Mouse (Mus musculus) thymus, adult 2 months (tissue): ENCODE data around the gene Rbak. TPM values are rescaled to one million over a fixed set of nuclear protein-coding genes. Genes with fewer than 3 reads are reported as not detected.
"Not testable (repeated sequence)": the region's sequence is repeated elsewhere in the genome, so short reads cannot be mapped to it uniquely, and the experiment has no call there.

ENCODE experiments used
- DNase-seq: peaks from one replicate; pipeline ENCODE4 v3.0.0; 2021
- H3K27ac ChIP-seq: fragments of 200-500 bp; 2 replicates; pipeline ENCODE4 v1.5.1; 2012; ENCODE audit warnings: low read length, control low read depth; ENCODE audit not compliant: control insufficient read depth, insufficient read depth
- H3K27me3 ChIP-seq: fragments of 200-500 bp; 2 replicates; pipeline ENCODE4 v1.6.1; 2012; ENCODE audit warnings: mild to moderate bottlenecking, low read length, moderate library complexity, mixed read lengths; ENCODE audit not compliant: control insufficient read depth, insufficient read depth
- H3K36me3 ChIP-seq: fragments of 200-500 bp; 2 replicates; pipeline ENCODE4 v1.6.1; 2012; ENCODE audit warnings: mild to moderate bottlenecking, low read length, moderate library complexity; ENCODE audit not compliant: control insufficient read depth, insufficient read depth
- H3K4me1 ChIP-seq: fragments of 200-500 bp; replicated peaks from 2 replicates; pipeline ENCODE4 v1.6.1; 2012; ENCODE audit warnings: low read length; ENCODE audit not compliant: control insufficient read depth, insufficient read depth
- H3K4me3 ChIP-seq: fragments of 200-500 bp; 2 replicates; pipeline ENCODE4 v1.5.1; 2012; ENCODE audit warnings: mild to moderate bottlenecking, low read length, control low read depth, moderate library complexity; ENCODE audit not compliant: control insufficient read depth, insufficient read depth
- CTCF ChIP-seq: fragments of 200-500 bp; IDR thresholded peaks from 2 replicates; pipeline ENCODE4 v1.5.1; 2012; ENCODE audit warnings: mild to moderate bottlenecking, control low read depth, low read length, moderate library complexity, borderline replicate concordance; ENCODE audit not compliant: control insufficient read depth, poor library complexity, insufficient read depth; ENCODE audit errors: extremely low read depth
- POLR2A ChIP-seq: fragments of 200-500 bp; IDR thresholded peaks from 2 replicates; pipeline ENCODE4 v1.6.1; 2012; ENCODE audit warnings: mild to moderate bottlenecking, low read length, control low read depth, moderate library complexity; ENCODE audit not compliant: control insufficient read depth, poor library complexity, insufficient read depth; ENCODE audit errors: extremely low read depth
- WGBS: fragments of 180-500 bp; shearing (Covaris S2); methylation state at CpG from one replicate; pipeline ENCODE4 v1.1.7; 2018; 5-methylcytosine and 5-hydroxymethylcytosine counted together
- polyA plus RNA-seq: library from polyadenylated mRNA; depleted of rRNA; stranded (reverse); fragments of >200 nt; gene quantifications from 2 replicates; pipeline ENCODE4 v1.2.3, GENCODE M21; 2012

Rbak gene
- polyA plus RNA-seq, 1 experiment = 6.4 TPM

DNA sequence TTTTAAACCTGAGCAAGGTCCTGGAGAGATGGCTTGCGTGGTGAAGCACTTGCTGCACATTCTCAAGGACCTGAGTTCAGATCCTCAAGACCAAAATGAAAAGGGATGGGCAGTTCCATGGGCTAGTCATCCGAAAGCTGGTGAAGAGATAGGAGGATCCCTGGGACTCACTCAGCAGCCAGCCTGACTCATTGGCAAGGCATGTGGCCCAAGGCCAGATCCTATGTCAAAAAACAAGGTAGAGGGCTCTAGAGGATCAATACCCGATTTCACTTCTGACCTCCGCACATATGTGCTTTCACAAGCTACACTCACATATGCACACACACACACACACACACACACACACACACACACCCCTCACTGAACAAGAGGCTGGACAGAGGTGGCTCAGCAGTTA lies 15.9 kb upstream of the Rbak start:
- DNase-seq = no peak
- H3K27ac ChIP-seq = no peak overlapping the region
- no peaks in the 10 kb centered on the region for H3K36me3 ChIP-seq
- H3K4me1 ChIP-seq = no peaks in the 10 kb centered on the region
- 89% methylated on average over 4 of the region's 4 CpGs for WGBS
- no peak overlapping the region for H3K4me3 ChIP-seq
- no peaks in the 10 kb centered on the region for H3K27me3 ChIP-seq
- TF ChIP-seq POLR2A = no peak
- TF ChIP-seq CTCF = no peak

- Histone ChIP-seq H3K27me3 (no peaks in the 10 kb centered on the region), H3K27ac (no peak overlapping the region), H3K4me3 (no peak overlapping the region), H3K4me1 (no peaks in the 10 kb centered on the region), H3K36me3 (no peaks in the 10 kb centered on the region)
- no peak for DNase-seq
- 82% methylated on average over 2 of the region's 2 CpGs for WGBS
- TF ChIP-seq CTCF = no peak
- TF ChIP-seq POLR2A = no peak
Observed at GRCm38 (mm10) chr5:143195166-143195565, 14.6 kb upstream of the Rbak start.

DNA sequence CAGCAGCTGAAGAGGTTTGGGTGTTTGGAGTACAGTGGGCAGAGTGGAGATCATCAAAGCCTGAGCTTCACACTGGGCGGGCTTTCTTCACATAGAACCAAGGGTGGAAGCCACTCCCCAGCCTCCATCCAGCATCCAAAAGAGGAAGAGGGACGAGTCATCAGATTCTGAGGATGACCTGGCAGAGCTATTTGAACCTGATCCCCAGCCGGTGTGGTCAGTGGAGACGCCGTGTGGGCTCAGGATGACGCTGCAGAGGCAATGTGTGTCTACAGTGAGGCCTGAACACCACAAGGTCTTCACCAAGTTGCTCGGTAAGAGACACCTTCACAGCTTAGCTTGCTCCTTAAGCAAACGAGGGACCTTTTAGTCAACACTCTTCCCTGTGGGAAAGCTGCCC lies 14.2 kb upstream of the Rbak start:
- not testable (repeated sequence) for H3K4me1 ChIP-seq, DNase-seq, H3K27me3 ChIP-seq, H3K36me3 ChIP-seq, H3K4me3 ChIP-seq, H3K27ac ChIP-seq
- WGBS = 50% methylated on average over 8 of the region's 8 CpGs

- H3K27ac ChIP-seq = no peak overlapping the region
- DNase-seq = no peak
- 89% methylated on average over 8 of the region's 8 CpGs for whole genome bisulfite sequencing
- H3K4me3 ChIP-seq = no peak overlapping the region
- H3K4me1 ChIP-seq = no peaks in the 10 kb centered on the region
- TF ChIP-seq POLR2A (no peak), CTCF (no peak)
- no peaks in the 10 kb centered on the region for H3K27me3 ChIP-seq
- no peaks in the 10 kb centered on the region for H3K36me3 ChIP-seq
Observed at GRCm38 (mm10) chr5:143192806-143193205, 12.2 kb upstream of the Rbak start.

GRCm38 (mm10) chr5:143188014-143188413 lies 7.4 kb upstream of the Rbak start:
- not testable (repeated sequence) for H3K27me3 ChIP-seq, H3K4me3 ChIP-seq, H3K36me3 ChIP-seq, H3K4me1 ChIP-seq, H3K27ac ChIP-seq, DNase-seq
- WGBS = 100% methylated on average over 1 of the region's 1 CpGs

DNA sequence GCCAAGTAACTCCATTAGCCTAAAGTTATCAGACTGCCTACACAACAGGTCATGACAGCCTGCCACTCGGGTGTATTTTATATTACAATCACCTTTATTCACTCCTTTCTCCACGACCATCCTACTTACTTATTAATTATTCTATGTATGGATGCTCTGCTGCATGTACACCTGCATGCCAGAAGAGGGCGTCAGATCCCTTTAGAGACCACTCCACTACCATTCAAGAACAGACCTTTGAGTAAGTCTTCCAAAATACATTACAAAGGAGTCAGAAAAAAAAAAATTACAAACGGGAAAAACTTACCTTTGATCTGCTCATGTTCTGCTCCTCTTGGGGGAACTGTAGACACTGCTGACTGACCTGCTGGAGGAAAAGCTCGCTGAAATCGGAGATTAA lies 1.4 kb downstream of the Rbak start:
- H3K4me1 ChIP-seq = no peaks in the 10 kb centered on the region; the same call in 1 of the 2 replicates
- no peak overlapping the region for H3K27ac ChIP-seq
- H3K36me3 ChIP-seq = peaks cover 34% of the 10 kb centered on the region
- no peaks in the 10 kb centered on the region for H3K27me3 ChIP-seq
- TF ChIP-seq POLR2A (no peak), CTCF (no peak)
- no peak overlapping the region for H3K4me3 ChIP-seq
- peak; percentile 16 for DNase-seq
- 61% methylated on average over 6 of the region's 6 CpGs for WGBS

DNA sequence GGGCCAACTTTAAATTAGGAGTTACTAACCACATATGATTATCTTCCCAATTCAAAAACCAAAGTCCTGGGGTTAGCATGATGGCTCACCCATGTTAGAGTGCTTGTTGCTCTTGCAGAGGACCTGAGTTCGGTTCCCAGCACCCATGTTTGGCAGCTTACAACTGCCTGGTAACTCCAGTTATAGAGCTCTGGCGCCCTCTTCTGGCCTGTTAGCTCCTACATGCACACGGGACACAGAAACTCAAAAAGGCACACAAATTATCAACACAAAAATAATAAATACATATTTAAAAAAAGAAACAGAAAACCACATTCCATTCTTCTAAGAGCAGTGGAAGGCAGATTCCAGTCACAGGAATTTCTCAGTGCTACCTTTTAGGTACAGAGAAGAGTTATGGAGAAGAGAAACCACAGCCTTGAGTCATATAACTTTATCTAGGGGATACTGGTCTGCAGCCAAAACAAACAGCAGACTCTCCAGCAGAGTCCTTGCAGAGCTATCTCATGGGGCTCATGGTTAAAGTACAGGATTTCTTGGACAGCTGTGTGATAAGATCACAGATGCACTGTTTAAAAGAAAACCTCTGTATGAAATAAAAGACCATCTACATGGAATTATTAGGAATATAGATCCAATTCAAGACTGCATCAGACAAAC lies 2.9 kb downstream of the Rbak start:
- DNase-seq = no peak
- 99% methylated on average over 3 of the region's 3 CpGs for WGBS
- peaks cover 45% of the 10 kb centered on the region for H3K36me3 ChIP-seq
- no peaks in the 10 kb centered on the region for H3K27me3 ChIP-seq
- H3K4me3 ChIP-seq = no peak overlapping the region
- no peak for TF ChIP-seq CTCF
- TF ChIP-seq POLR2A = no peak
- H3K27ac ChIP-seq = no peak overlapping the region
- H3K4me1 ChIP-seq = no peaks in the 10 kb centered on the region; the same call in 1 of the 2 replicates
